Mouse (Mus musculus) CH12.LX (cell line): ENCODE measurements around the gene Gm6377. TPM values are rescaled to one million over a fixed set of nuclear protein-coding genes. Genes with fewer than 3 reads are reported as not detected.

Source experiments
- DNase-seq: peaks from one replicate; pipeline ENCODE4 v3.0.0-alpha.2; 2013; ENCODE audit errors: extremely low read depth
- H3K27ac ChIP-seq: 2 replicates; pipeline ENCODE4 v1.5.1; 2012; ENCODE audit warnings: low read depth, mild to moderate bottlenecking, control low read depth, moderate library complexity; ENCODE audit not compliant: insufficient read depth
- H3K27me3 ChIP-seq: replicated peaks from 2 replicates; pipeline ENCODE3; 2012; ENCODE audit warnings: inconsistent platforms
- H3K36me3 ChIP-seq, 2 experiments: replicated peaks in 1 of 2; 2 replicates each; pipeline versions ENCODE3 to v1.6.1; 2012; ENCODE audit warnings: inconsistent platforms in 1 of 2, low read length in 1 of 2, mild to moderate bottlenecking in 1 of 2, mixed read lengths in 1 of 2, moderate library complexity in 1 of 2; ENCODE audit not compliant: control insufficient read depth in 1 of 2, insufficient read depth in 1 of 2
- H3K4me1 ChIP-seq, 2 experiments: 2 replicates each; pipeline ENCODE4 v1.6.1; 2012; ENCODE audit warnings: inconsistent platforms in 1 of 2, moderate library complexity in 1 of 2; ENCODE audit not compliant: insufficient read depth in 2 of 2, control insufficient read depth in 1 of 2
- H3K4me2 ChIP-seq: 2 replicates; pipeline ENCODE4 v1.6.1; 2012; ENCODE audit warnings: low read depth, mild to moderate bottlenecking, control low read depth; ENCODE audit not compliant: poor library complexity, insufficient read depth, severe bottlenecking
- H3K4me3 ChIP-seq, 3 experiments: fragments of 150-350 bp in 1 of 3; sonication (generic) in 1 of 3; replicated peaks in 1 of 3; 2 replicates each; pipeline versions ENCODE3 to v1.5.1; 2011 to 2012; ENCODE audit warnings: low read depth in 2 of 3, low read length in 2 of 3, mild to moderate bottlenecking in 2 of 3, moderate library complexity in 2 of 3, control low read depth in 1 of 3, improper control_type of control experiment in 1 of 3, inconsistent platforms in 1 of 3, mixed read lengths in 1 of 3; ENCODE audit not compliant: poor library complexity in 1 of 3
- H3K79me2 ChIP-seq: replicated peaks from 2 replicates; pipeline ENCODE4 v1.6.1; 2012; ENCODE audit warnings: mild to moderate bottlenecking, moderate library complexity; ENCODE audit not compliant: control insufficient read depth, poor library complexity, insufficient read depth, severe bottlenecking; ENCODE audit errors: extremely low read depth
- H3K9ac ChIP-seq: 2 replicates; pipeline ENCODE4 v1.6.1; 2012; ENCODE audit warnings: low read depth, mild to moderate bottlenecking, control low read depth, moderate library complexity; ENCODE audit not compliant: insufficient read depth
- H3K9me3 ChIP-seq: replicated peaks from 2 replicates; pipeline ENCODE3; 2012; ENCODE audit warnings: low read length, inconsistent platforms, mixed read lengths
- ELF1 ChIP-seq: IDR thresholded peaks from 2 replicates; pipeline ENCODE4 v1.6.1; 2014; ENCODE audit warnings: low read depth, mild to moderate bottlenecking, inconsistent platforms, low read length, improper control_type of control experiment
- EP300 ChIP-seq: IDR thresholded peaks from 2 replicates; pipeline ENCODE4 v1.6.1; 2011; ENCODE audit warnings: low read length, improper control_type of control experiment
- IRF4 ChIP-seq: IDR thresholded peaks from 2 replicates; pipeline ENCODE4 v1.6.1; 2014; ENCODE audit warnings: low read depth, mild to moderate bottlenecking, inconsistent platforms, low read length, improper control_type of control experiment
- JUND ChIP-seq: conservative IDR thresholded peaks from 2 replicates; pipeline ENCODE4 v1.6.1; 2011; ENCODE audit warnings: low read depth, low read length, improper control_type of control experiment
- MAX ChIP-seq: IDR thresholded peaks from 2 replicates; pipeline ENCODE4 v1.6.1; 2011; ENCODE audit warnings: low read length, improper control_type of control experiment
- MAZ ChIP-seq: IDR thresholded peaks from 2 replicates; pipeline ENCODE4 v1.6.1; 2012; ENCODE audit warnings: low read depth, mild to moderate bottlenecking, inconsistent platforms, low read length, improper control_type of control experiment, moderate library complexity
- MEF2A ChIP-seq: IDR thresholded peaks from 2 replicates; pipeline ENCODE4 v1.6.1; 2014; ENCODE audit warnings: low read depth, mild to moderate bottlenecking, inconsistent platforms, low read length, improper control_type of control experiment, borderline replicate concordance
- MXI1 ChIP-seq: IDR thresholded peaks from 2 replicates; pipeline ENCODE4 v1.6.1; 2011; ENCODE audit warnings: mild to moderate bottlenecking, low read depth, low read length, improper control_type of control experiment
- NELFE ChIP-seq: IDR thresholded peaks from 2 replicates; pipeline ENCODE4 v1.6.1; 2011; ENCODE audit warnings: low read depth, low read length, improper control_type of control experiment
- POLR2AphosphoS2 ChIP-seq: IDR thresholded peaks from 2 replicates; pipeline ENCODE4 v1.6.1; 2011; ENCODE audit warnings: low read depth, low read length, improper control_type of control experiment
- RCOR1 ChIP-seq: conservative IDR thresholded peaks from 2 replicates; pipeline ENCODE4 v1.6.1; 2012; ENCODE audit warnings: low read depth, mild to moderate bottlenecking, inconsistent platforms, low read length, improper control_type of control experiment
- SIN3A ChIP-seq: IDR thresholded peaks from 2 replicates; pipeline ENCODE4 v1.6.1; 2012; ENCODE audit warnings: low read length, improper control_type of control experiment, inconsistent platforms
- UBTF ChIP-seq: IDR thresholded peaks from 2 replicates; pipeline ENCODE4 v1.6.1; 2012; ENCODE audit warnings: low read depth, mild to moderate bottlenecking, inconsistent platforms, low read length, improper control_type of control experiment, moderate library complexity
- ZC3H11A ChIP-seq: IDR thresholded peaks from 2 replicates; pipeline ENCODE4 v1.6.1; 2012; ENCODE audit warnings: low read depth, mild to moderate bottlenecking, inconsistent platforms, low read length, improper control_type of control experiment
- dilution Hi-C: fragments of 300-500 bp; cut with MboI; formaldehyde crosslinking; loops from 2 replicates; pipeline ENCODE4 v1.14.3; 2020; ENCODE audit warnings: low sequenced_read_pairs; ENCODE audit not compliant: extremely low pct_unique_long_range_greater_than_20kb, extremely low pct_ligation_motif_present
- in situ Hi-C: fragments of 300-500 bp; cut with MboI; formaldehyde crosslinking; loops from 3 replicates; pipeline ENCODE4 v1.14.3; 2019; ENCODE audit warnings: low sequenced_read_pairs, low pct_ligation_motif_present, low pct_unique_long_range_greater_than_20kb, mixed read lengths
- polyA plus RNA-seq: library from polyadenylated mRNA; unstranded; fragments of >175 nt; gene quantifications from 2 replicates; pipeline ENCODE4 v1.2.1, GENCODE M21; 2012; ENCODE audit warnings: low read depth; ENCODE audit not compliant: insufficient read length
- total RNA-seq, 2 experiments: library from RNA; depleted of rRNA; stranded (reverse); fragments of 300-350 nt in 1 of 2; fragments of >200 nt in 1 of 2; gene quantifications; 2 replicates each; pipeline ENCODE4 v1.2.3; 2012 to 2014

Gene Gm6377
- total and polyA plus RNA-seq, 3 experiments: 0.34 to 1.2 (median 0.56) TPM

- Histone ChIP-seq H3K36me3 (no peaks in the 10 kb centered on the region), H3K27ac (no peak overlapping the region), H3K27me3 (no peaks in the 10 kb centered on the region), H3K9me3 (no peaks in the 10 kb centered on the region), H3K4me3 (no peak overlapping the region), H3K4me2 (no peak overlapping the region), H3K9ac (no peak overlapping the region), H3K79me2 (no peaks in the 10 kb centered on the region), H3K4me1 (0 out of 4 replicates have a peak, but pooled peaks cover 0 to 2% of the 10 kb centered on the region in 2 experiments)
- no peak for DNase-seq
- in situ Hi-C loops (no loop called here), dilution Hi-C loops (no loop called here)
- no peak for TF ChIP-seq MAX
- no peak for TF ChIP-seq MAZ
- TF ChIP-seq IRF4: no peak
- no peak for TF ChIP-seq POLR2AphosphoS2
- no peak for TF ChIP-seq MXI1
These were observed 21.5 kb upstream of the Gm6377 start for GRCm38 (mm10) chrX:109175038-109175437.

- DNase-seq: no peak
- Histone ChIP-seq H3K9me3 (no peaks in the 10 kb centered on the region), H3K36me3 (no peaks in the 10 kb centered on the region), H3K4me1 (0 out of 4 replicates have a peak, but pooled peaks cover 0 to 2% of the 10 kb centered on the region in 2 experiments), H3K27ac (no peak overlapping the region), H3K4me2 (no peak overlapping the region), H3K9ac (no peak overlapping the region)
- dilution Hi-C loops: no loop called here
- TF ChIP-seq SIN3A (no peak), ELF1 (no peak), NELFE (no peak), EP300 (no peak), MEF2A (no peak), ZC3H11A (no peak), RCOR1 (no peak), UBTF (no peak), JUND (no peak), MAZ (no peak)
- TF ChIP-seq, all 38 proteins: peak for 0
- Histone ChIP-seq H3K79me2 (no peaks in the 10 kb centered on the region), H3K27me3 (no peaks in the 10 kb centered on the region), H3K4me3 (no peak overlapping the region)
- in situ Hi-C loops: no loop called here
These were observed 21.1 kb upstream of the Gm6377 start for GRCm38 (mm10) chrX:109175470-109175869.
